Mouse (Mus musculus) brain, adult 2 months (tissue): Measurements from ENCODE around the gene Dnase2a.

Experiments used
- DNase-seq: peaks from one replicate; pipeline ENCODE4 v3.0.0; 2011; ENCODE audit warnings: low read depth, low spot score

Gene Dnase2a

GRCm38 (mm10) chr8:84936041-84936961 is 27.9 kb downstream of the Dnase2a start:
- peak; percentile 52 for DNase-seq

GRCm38 (mm10) chr8:84936962-84937546 is 28.7 kb downstream of the Dnase2a start, which contains the start of gene Mast1:
Gene Mast1 (minus strand): TSS chr8:84937359.
- peak; percentile 94 for DNase-seq

- DNase-seq: no peak
Measured at GRCm38 (mm10) chr8:84937620-84938485, 29.5 kb downstream of the Dnase2a start.

GRCm38 (mm10) chr8:84943699-84944098 is 35.3 kb downstream of the Dnase2a start:
- no peak for DNase-seq

- DNase-seq: peak; percentile 94
Measured at GRCm38 (mm10) chr8:84944478-84945160, 36.3 kb downstream of the Dnase2a start.

GRCm38 (mm10) chr8:84945235-84945632 is 36.9 kb downstream of the Dnase2a start:
- peak; percentile 94 for DNase-seq

- DNase-seq: peak; percentile 65
Measured at GRCm38 (mm10) chr8:84945633-84946527, 37.5 kb downstream of the Dnase2a start.

DNA sequence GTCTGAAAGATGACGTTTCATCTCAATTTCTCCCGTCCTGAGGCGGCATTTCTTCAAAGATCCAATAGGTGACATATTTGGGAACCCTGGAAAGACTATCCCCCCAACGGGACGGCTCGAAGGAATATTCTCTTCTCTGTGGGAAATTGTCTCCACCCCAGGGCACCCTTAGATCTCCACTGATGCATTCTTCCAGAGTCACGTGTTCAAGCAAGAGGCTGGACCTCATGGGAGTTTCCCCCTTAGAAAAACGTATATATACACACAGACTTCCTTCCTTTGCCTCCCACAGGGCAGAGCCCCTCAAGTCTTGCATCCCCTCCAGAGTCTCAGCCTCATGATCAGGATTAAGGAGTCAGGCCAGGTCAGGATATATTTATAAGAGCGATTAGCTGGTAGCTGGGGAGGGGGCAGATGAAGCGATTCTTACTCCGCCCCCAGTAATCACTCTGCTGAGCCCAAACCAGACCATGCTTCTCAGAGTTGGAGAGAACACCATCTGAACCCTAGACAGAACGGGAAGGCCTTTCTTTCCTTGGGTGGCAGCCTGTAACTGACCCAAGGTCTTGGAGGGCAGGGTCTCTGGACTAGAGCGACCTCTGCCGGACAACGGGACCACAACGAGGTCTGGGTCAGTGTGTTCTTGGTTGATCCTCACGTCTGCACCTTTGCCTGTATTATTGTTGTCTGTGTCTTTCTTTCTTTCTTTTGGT is 38.3 kb downstream of the Dnase2a start, which contains the start of gene Rtbdn:
Gene Rtbdn, plus strand, starts transcription at position 464 of the 713 bp plus-strand sequence.
- peak; percentile 77 for DNase-seq

DNA sequence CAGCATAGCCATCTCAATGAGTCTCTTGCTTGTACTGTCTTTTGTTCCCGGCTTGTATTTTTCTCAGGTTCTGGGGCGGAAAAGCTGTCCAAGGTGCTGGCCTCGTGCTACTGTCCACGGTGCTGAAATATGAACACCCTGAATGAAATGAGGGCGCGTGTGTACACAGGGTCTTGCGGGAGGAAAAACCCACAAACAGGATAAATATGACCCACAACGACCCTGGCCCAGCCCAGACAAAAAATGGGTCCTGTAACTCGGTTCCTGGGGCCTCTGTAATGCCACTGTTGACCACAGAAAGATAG is 38.8 kb downstream of the Dnase2a start:
- no peak for DNase-seq

GRCm38 (mm10) chr8:84949753-84950152 is 41.4 kb downstream of the Dnase2a start:
- DNase-seq: no peak

DNA sequence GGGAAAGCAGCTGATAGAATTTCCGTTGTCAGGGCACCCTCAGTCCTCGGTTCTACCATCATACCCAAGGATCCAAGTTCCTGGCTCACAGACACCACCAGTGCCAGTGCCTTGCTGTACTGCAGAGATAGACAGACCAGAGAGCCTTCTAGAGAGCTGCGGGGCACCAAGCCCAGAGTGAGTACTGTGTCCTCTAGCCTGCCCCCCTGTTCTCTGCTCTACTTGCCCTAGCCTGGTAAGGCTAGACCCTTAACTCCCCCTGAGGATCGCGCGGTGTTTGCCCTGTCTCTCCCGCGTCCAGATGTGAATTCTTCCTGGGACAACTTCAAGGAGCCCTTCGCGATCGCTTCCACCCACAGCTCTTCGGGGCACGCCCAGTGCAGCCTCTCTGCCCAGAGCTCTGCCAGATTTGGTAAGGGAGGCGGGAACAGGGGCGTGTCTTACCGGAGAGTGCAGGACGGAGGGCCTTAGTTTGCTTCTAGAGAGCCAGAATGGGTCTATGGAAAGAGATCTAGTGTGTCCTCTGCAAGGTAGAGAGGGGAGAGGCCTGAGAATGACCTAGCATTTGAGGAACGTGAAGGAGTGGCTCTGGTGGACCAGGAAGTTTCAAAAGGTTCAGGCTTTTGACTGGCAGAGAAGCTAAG is 44.4 kb downstream of the Dnase2a start:
- DNase-seq: no peak

DNA sequence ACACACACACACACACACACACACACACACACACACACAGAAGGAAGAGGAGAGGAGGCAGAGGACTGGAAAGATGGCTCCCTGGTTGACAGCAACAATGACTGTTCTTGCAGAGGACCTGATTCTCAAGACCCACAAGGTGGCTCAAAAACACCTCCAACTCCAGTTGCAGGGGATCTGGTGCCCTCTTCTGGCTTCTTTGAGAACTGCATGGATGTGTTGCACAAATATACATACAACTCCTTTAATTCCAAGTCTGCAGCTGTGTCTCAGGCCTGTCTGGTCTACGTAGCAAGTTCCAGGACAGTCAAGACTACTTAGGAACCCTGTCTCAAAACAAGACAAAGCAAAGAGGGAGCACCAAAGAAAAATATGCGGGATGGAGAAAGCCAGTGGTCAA is 48.4 kb downstream of the Dnase2a start:
- peak; percentile 90 for DNase-seq

DNA sequence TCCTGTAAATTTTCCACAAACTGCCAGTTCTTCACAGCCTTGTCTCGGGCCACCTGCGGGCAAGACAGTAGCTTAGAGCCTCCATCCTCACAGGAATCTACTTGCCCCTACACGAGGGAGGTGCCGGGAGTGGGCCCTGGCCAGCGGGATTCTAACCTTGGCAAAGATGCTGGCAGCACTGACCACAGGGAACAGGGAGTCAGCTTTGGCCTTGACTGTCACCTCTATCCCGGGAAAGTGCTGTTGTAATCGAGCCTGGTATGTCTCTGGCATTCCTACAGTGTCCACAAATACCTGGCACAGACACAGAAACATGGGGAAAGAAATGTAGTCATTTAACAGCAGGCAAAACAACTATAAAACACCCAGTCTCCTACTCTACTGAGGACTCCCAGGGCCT is 51.5 kb downstream of the Dnase2a start:
- no peak for DNase-seq

- no peak for DNase-seq
Measured at GRCm38 (mm10) chr8:84963952-84964351, 55.6 kb downstream of the Dnase2a start.

GRCm38 (mm10) chr8:84965731-84966291 is 57.5 kb downstream of the Dnase2a start:
- DNase-seq: peak; percentile 99

- DNase-seq: no peak
Measured at GRCm38 (mm10) chr8:84966603-84967002, 58.2 kb downstream of the Dnase2a start.

- DNase-seq: no peak
Measured at GRCm38 (mm10) chr8:84967532-84968304, 59.4 kb downstream of the Dnase2a start.

- no peak for DNase-seq
Measured at GRCm38 (mm10) chr8:84968650-84969049, 60.3 kb downstream of the Dnase2a start.
